23 mouse cellular contexts compared by ENCODE assay signal in the genomic region with DNA sequence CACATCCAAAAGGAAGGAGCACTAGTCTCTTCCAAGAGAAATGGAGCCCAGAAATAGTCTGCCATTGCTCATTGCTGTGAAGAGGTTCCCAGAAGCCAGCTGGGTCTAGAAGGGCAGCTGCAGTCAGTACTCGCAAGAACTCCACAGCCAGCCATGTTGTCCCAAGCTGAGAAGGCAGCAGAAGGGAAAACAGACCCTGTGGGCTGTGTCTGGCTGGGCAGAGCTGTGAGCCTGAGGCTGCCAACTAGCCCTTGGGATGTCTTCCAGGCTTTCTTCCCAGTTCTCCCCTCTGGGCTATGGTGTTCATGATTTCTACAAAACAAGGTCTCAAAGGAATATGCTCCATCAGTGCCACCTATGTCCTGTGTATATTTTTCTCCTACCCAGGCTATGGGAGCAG.
DNase-seq lines count a peak whose midpoint lies in the region; ATAC-seq lines count a peak whose summit lies in the region.
"Had no signal": no experiment of that assay in that cellular context is flagged by ENCODE, and none has a peak within 500 bp of the region (broad histone marks: within the 10 kb centered on the region; RNA-seq: fewer than 3 reads in every experiment).

No protein-coding gene starts in this region.

- no peak overlapping the region for H3K27ac ChIP-seq in forebrain, embryonic 16.5 days (ENCODE audit: low read length)
- no peak overlapping the region for H3K27ac ChIP-seq in forebrain, embryonic 14.5 days (ENCODE audit: low read depth, low read length)
- H3K27ac ChIP-seq: embryonic facial prominence, embryonic 15.5 days; forebrain, embryonic 12.5 days; heart, adult 2 months; heart, embryonic 15.5 days; hindbrain, embryonic 13.5 days; hindbrain, postnatal 0 days had no signal

- no peaks in the 10 kb centered on the region for H3K9me3 ChIP-seq in forebrain, embryonic 16.5 days (ENCODE audit: control insufficient read depth, low read length)
- H3K9me3 ChIP-seq in forebrain, embryonic 14.5 days (replicated peaks; ENCODE audit: control insufficient read depth, low read length) = no peaks in the 10 kb centered on the region
- H3K9me3 ChIP-seq: embryonic facial prominence, embryonic 15.5 days; forebrain, embryonic 12.5 days; heart, embryonic 15.5 days; hindbrain, embryonic 13.5 days had no signal

- ATAC-seq in forebrain, embryonic 16.5 days = peak; percentile 31; the same call in 1 of the 2 replicates
- no peak for ATAC-seq in forebrain, embryonic 14.5 days
- ATAC-seq: activated CD4-positive, CD25-positive, alpha-beta regulatory T cell, adult 4 months; hindbrain, postnatal 0 days; Patski had no signal

- H3K4me3 ChIP-seq in forebrain, embryonic 16.5 days (replicated peaks; ENCODE audit: low read length) = no peak overlapping the region
- H3K4me3 ChIP-seq in forebrain, embryonic 14.5 days (ENCODE audit: low read depth, low read length) = no peak overlapping the region
- H3K4me3 ChIP-seq: embryonic facial prominence, embryonic 15.5 days; erythroblast, embryonic 14.5 days; forebrain, embryonic 12.5 days; heart, adult 2 months; heart, embryonic 15.5 days; hindbrain, embryonic 13.5 days had no signal

- no peaks in the 10 kb centered on the region for H3K27me3 ChIP-seq in forebrain, embryonic 16.5 days (replicated peaks; ENCODE audit: control insufficient read depth, insufficient read depth, low read length)
- H3K27me3 ChIP-seq in forebrain, embryonic 14.5 days (replicated peaks; ENCODE audit: control insufficient read depth, insufficient read depth, low read length) = no peaks in the 10 kb centered on the region
- H3K27me3 ChIP-seq: CH12.LX; embryonic facial prominence, embryonic 15.5 days; forebrain, embryonic 12.5 days; heart, embryonic 15.5 days; hindbrain, embryonic 13.5 days; Patski had no signal

- no peaks in the 10 kb centered on the region for H3K4me1 ChIP-seq in forebrain, embryonic 16.5 days (replicated peaks; ENCODE audit: control insufficient read depth, insufficient read depth, low read length)
- H3K4me1 ChIP-seq in forebrain, embryonic 14.5 days (ENCODE audit: control insufficient read depth, insufficient read depth, low read length) = no peaks in the 10 kb centered on the region
- H3K4me1 ChIP-seq: embryonic facial prominence, embryonic 15.5 days had no signal

- no peak overlapping the region for H3K9ac ChIP-seq in forebrain, embryonic 16.5 days (replicated peaks; ENCODE audit: low read depth, low read length)
- no peak overlapping the region for H3K9ac ChIP-seq in forebrain, embryonic 14.5 days (ENCODE audit: low read length)
- H3K9ac ChIP-seq: embryonic facial prominence, embryonic 15.5 days; forebrain, embryonic 12.5 days; heart, embryonic 15.5 days; hindbrain, embryonic 13.5 days had no signal

- H3K4me2 ChIP-seq in forebrain, embryonic 16.5 days (ENCODE audit: low read length) = no peak overlapping the region
- H3K4me2 ChIP-seq in forebrain, embryonic 14.5 days (ENCODE audit: low read length) = no peak overlapping the region
- H3K4me2 ChIP-seq: embryonic facial prominence, embryonic 15.5 days; forebrain, embryonic 12.5 days; heart, embryonic 11.5 days; heart, embryonic 15.5 days; hindbrain, embryonic 13.5 days had no signal

- WGBS in forebrain, embryonic 16.5 days = 57% methylated on average over 1 of the region's 1 CpGs
- 89% methylated on average over 1 of the region's 1 CpGs for WGBS in forebrain, embryonic 14.5 days

- peak; percentile 11 for DNase-seq in cerebellum, adult 9-11 months
- no peak for DNase-seq in cerebellum, adult 11 months
- DNase-seq in forebrain, embryonic 14.5 days (ENCODE audit: low spot score) = no peak
- peak; percentile 22 to 35 for DNase-seq in layer of hippocampus, postnatal 10 days (ENCODE audit: low spot score in 2 of 2)
- no peak for DNase-seq in layer of hippocampus, adult 9-10 months (ENCODE audit: low spot score)
- DNase-seq: adrenal gland, adult 2 months; cerebellum, adult 8-10 months; embryo, embryonic 11 days; gastrocnemius, postnatal 14 days; heart, adult 2 months; heart, postnatal 14 days; kidney, adult 11 months had no signal

- no peaks in the 10 kb centered on the region for H3K36me3 ChIP-seq in forebrain, embryonic 16.5 days (ENCODE audit: control insufficient read depth, insufficient read depth)
- H3K36me3 ChIP-seq in forebrain, embryonic 14.5 days (ENCODE audit: control insufficient read depth, insufficient read depth, low read length) = no peaks in the 10 kb centered on the region
- H3K36me3 ChIP-seq: embryonic facial prominence, embryonic 15.5 days; forebrain, embryonic 12.5 days; heart, embryonic 15.5 days; hindbrain, embryonic 13.5 days had no signal

Comparison
In these comparisons a context has a peak if more than half of its experiments do, and no peak if none do; other contexts are left out.
1. DNase-seq: peak in cerebellum, adult 9-11 months (single experiment) and layer of hippocampus, postnatal 10 days (2 of 2); none in cerebellum, adult 11 months (single experiment), forebrain, embryonic 14.5 days (single experiment) and layer of hippocampus, adult 9-10 months (single experiment).